Comparison of ENCODE assay signal across 10 mouse cellular contexts in the genomic region with DNA sequence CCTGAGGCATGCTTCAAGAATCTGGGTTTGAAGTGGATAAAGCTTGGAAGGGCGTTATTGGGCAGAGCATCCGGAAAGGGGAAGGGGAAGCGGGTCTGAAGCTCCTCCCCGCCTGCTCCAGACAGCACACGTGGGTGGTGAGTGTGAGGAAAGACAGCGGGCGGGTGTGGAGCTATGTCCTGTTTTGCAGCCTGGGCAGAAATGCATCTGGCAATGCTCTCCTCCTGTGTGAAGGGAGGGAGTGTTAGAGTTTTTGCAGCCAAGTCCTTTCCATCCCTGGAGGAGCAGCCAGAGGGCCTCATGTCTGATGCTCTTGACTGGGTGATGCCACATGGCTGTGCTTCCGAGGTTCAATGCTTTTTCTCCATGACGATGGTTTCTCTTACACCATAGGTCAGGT.
A peak's percentile ranks its signal among the peaks of the same experiment; 100 is the strongest.
DNase-seq lines count a peak whose midpoint lies in the region; ATAC-seq and TF ChIP-seq lines count a peak whose summit lies in the region.
"Had no signal": no experiment of that assay in that cellular context is flagged by ENCODE, and none has a peak within 500 bp of the region (broad histone marks: within the 10 kb centered on the region; RNA-seq: fewer than 3 reads in every experiment).

No protein-coding gene starts in this region.

- TF ChIP-seq EP300 in heart, postnatal 0 days (IDR thresholded peaks at IDR 0.05; ENCODE audit: low read depth): no peak
- no peak for TF ChIP-seq EP300 in stomach, postnatal 0 days (optimal IDR thresholded peaks at IDR 0.05)

- ATAC-seq in kidney, embryonic 15.5 days (replicated peaks; ENCODE audit: low FRiP score): peak; percentile 46; the same call in 1 of the 2 replicates
- peak; percentile 86 for ATAC-seq in heart, postnatal 0 days (ENCODE audit: insufficient read depth, low read depth)
- peak; percentile 97 for ATAC-seq in lung, embryonic 16.5 days (ENCODE audit: low read depth)
- peak; percentile 89 for ATAC-seq in stomach, postnatal 0 days (ENCODE audit: low FRiP score, low TSS enrichment)
- ATAC-seq in hindbrain, embryonic 14.5 days (ENCODE audit: low FRiP score): no peak
- no peak for ATAC-seq in erythroblast, adult 5-6 weeks (replicated peaks; ENCODE audit: low FRiP score, poor library complexity, severe bottlenecking)
- ATAC-seq: Patski had no signal

- 50% methylated on average over 9 of the region's 9 CpGs for WGBS in kidney, embryonic 15.5 days
- WGBS in heart, postnatal 0 days: 30% methylated on average over 9 of the region's 9 CpGs
- 37% methylated on average over 9 of the region's 9 CpGs for WGBS in lung, embryonic 16.5 days
- 40% methylated on average over 9 of the region's 9 CpGs for WGBS in stomach, postnatal 0 days
- 73% methylated on average over 9 of the region's 9 CpGs for WGBS in hindbrain, embryonic 14.5 days

- H3K9ac ChIP-seq in kidney, embryonic 15.5 days: no peak overlapping the region
- H3K9ac ChIP-seq in heart, postnatal 0 days (replicated peaks; ENCODE audit: low read depth, low read length): no peak overlapping the region
- H3K9ac ChIP-seq in lung, embryonic 16.5 days (ENCODE audit: low read length): no peak overlapping the region
- no peak overlapping the region for H3K9ac ChIP-seq in stomach, postnatal 0 days (ENCODE audit: low read length)
- H3K9ac ChIP-seq in hindbrain, embryonic 14.5 days: no peak overlapping the region
- H3K9ac ChIP-seq: neural tube, embryonic 13.5 days had no signal

- no peak overlapping the region for H3K4me3 ChIP-seq in kidney, embryonic 15.5 days (replicated peaks)
- H3K4me3 ChIP-seq in heart, postnatal 0 days (ENCODE audit: low read depth, low read length): no peak overlapping the region
- no peak overlapping the region for H3K4me3 ChIP-seq in lung, embryonic 16.5 days (ENCODE audit: low read length)
- H3K4me3 ChIP-seq in stomach, postnatal 0 days (ENCODE audit: low read depth, low read length): no peak overlapping the region
- H3K4me3 ChIP-seq in hindbrain, embryonic 14.5 days (replicated peaks; ENCODE audit: low read length): no peak overlapping the region
- H3K4me3 ChIP-seq: neural tube, embryonic 13.5 days had no signal

- no peaks in the 10 kb centered on the region for H3K27me3 ChIP-seq in kidney, embryonic 15.5 days
- no peaks in the 10 kb centered on the region for H3K27me3 ChIP-seq in heart, postnatal 0 days (ENCODE audit: control insufficient read depth, insufficient read depth, low read length)
- H3K27me3 ChIP-seq in lung, embryonic 16.5 days (ENCODE audit: control insufficient read depth, insufficient read depth, low read depth, low read length): no peaks in the 10 kb centered on the region
- H3K27me3 ChIP-seq in stomach, postnatal 0 days (ENCODE audit: control insufficient read depth, insufficient read depth, low read length): no peaks in the 10 kb centered on the region
- no peaks in the 10 kb centered on the region for H3K27me3 ChIP-seq in hindbrain, embryonic 14.5 days (ENCODE audit: control insufficient read depth, insufficient read depth, low read length)
- H3K27me3 ChIP-seq: neural tube, embryonic 13.5 days; Patski had no signal

- H3K9me3 ChIP-seq in kidney, embryonic 15.5 days (replicated peaks): no peaks in the 10 kb centered on the region
- H3K9me3 ChIP-seq in heart, postnatal 0 days (replicated peaks; ENCODE audit: control insufficient read depth, low read length): no peaks in the 10 kb centered on the region
- no peaks in the 10 kb centered on the region for H3K9me3 ChIP-seq in lung, embryonic 16.5 days (ENCODE audit: control insufficient read depth, low read length)
- H3K9me3 ChIP-seq in stomach, postnatal 0 days (ENCODE audit: control insufficient read depth, low read length): no peaks in the 10 kb centered on the region
- H3K9me3 ChIP-seq in hindbrain, embryonic 14.5 days (ENCODE audit: control insufficient read depth, low read length): no peaks in the 10 kb centered on the region
- H3K9me3 ChIP-seq: neural tube, embryonic 13.5 days had no signal

- no peak for TF ChIP-seq CTCF in heart, postnatal 0 days (IDR thresholded peaks at IDR 0.05; ENCODE audit: low read depth)
- peak; percentile 36 for TF ChIP-seq CTCF in stomach, postnatal 0 days (IDR thresholded peaks at IDR 0.05; ENCODE audit: low read depth)

- H3K36me3 ChIP-seq in kidney, embryonic 15.5 days: no peaks in the 10 kb centered on the region
- H3K36me3 ChIP-seq in heart, postnatal 0 days (replicated peaks; ENCODE audit: control insufficient read depth, insufficient read depth, low read length): no peaks in the 10 kb centered on the region
- no peaks in the 10 kb centered on the region for H3K36me3 ChIP-seq in lung, embryonic 16.5 days (ENCODE audit: control insufficient read depth, insufficient read depth, low read length)
- H3K36me3 ChIP-seq in stomach, postnatal 0 days (ENCODE audit: control insufficient read depth, insufficient read depth, low read length): no peaks in the 10 kb centered on the region
- no peaks in the 10 kb centered on the region for H3K36me3 ChIP-seq in hindbrain, embryonic 14.5 days (replicated peaks; ENCODE audit: control insufficient read depth, insufficient read depth)
- H3K36me3 ChIP-seq: neural tube, embryonic 13.5 days had no signal

- DNase-seq in kidney, postnatal 14 days: no peak
- peak; percentile 72 for DNase-seq in brain, adult 2 months (ENCODE audit: low read depth, low spot score)
- DNase-seq in heart, postnatal 0 days (ENCODE audit: low spot score): peak; percentile 54
- DNase-seq in stomach, postnatal 0 days (ENCODE audit: low spot score): peak; percentile 24
- no peak for DNase-seq in hindbrain, embryonic 14.5 days (ENCODE audit: low spot score)

- no peak overlapping the region for H3K4me2 ChIP-seq in kidney, embryonic 15.5 days
- H3K4me2 ChIP-seq in heart, postnatal 0 days (ENCODE audit: low read depth, low read length): no peak overlapping the region
- H3K4me2 ChIP-seq in lung, embryonic 16.5 days (ENCODE audit: low read depth, low read length): no peak overlapping the region
- no peak overlapping the region for H3K4me2 ChIP-seq in stomach, postnatal 0 days (replicated peaks; ENCODE audit: low read depth)
- no peak overlapping the region for H3K4me2 ChIP-seq in hindbrain, embryonic 14.5 days (replicated peaks)
- H3K4me2 ChIP-seq: neural tube, embryonic 13.5 days had no signal

- 0 out of 2 replicates have a peak, but pooled peaks cover 4% of the 10 kb centered on the region for H3K4me1 ChIP-seq in kidney, embryonic 15.5 days
- H3K4me1 ChIP-seq in heart, postnatal 0 days (ENCODE audit: control insufficient read depth, insufficient read depth): no peaks in the 10 kb centered on the region
- H3K4me1 ChIP-seq in lung, embryonic 16.5 days (replicated peaks; ENCODE audit: control insufficient read depth, insufficient read depth, low read length): no peaks in the 10 kb centered on the region
- no peaks in the 10 kb centered on the region for H3K4me1 ChIP-seq in stomach, postnatal 0 days (replicated peaks; ENCODE audit: control insufficient read depth, insufficient read depth)
- no peaks in the 10 kb centered on the region for H3K4me1 ChIP-seq in hindbrain, embryonic 14.5 days (replicated peaks; ENCODE audit: control insufficient read depth, insufficient read depth, low read length)
- H3K4me1 ChIP-seq: neural tube, embryonic 13.5 days had no signal

- H3K27ac ChIP-seq in kidney, embryonic 15.5 days: no peak overlapping the region
- H3K27ac ChIP-seq in heart, postnatal 0 days (ENCODE audit: low read depth): no peak overlapping the region
- H3K27ac ChIP-seq in lung, embryonic 16.5 days (ENCODE audit: low read length): no peak overlapping the region
- H3K27ac ChIP-seq in stomach, postnatal 0 days (replicated peaks): no peak overlapping the region
- H3K27ac ChIP-seq in hindbrain, embryonic 14.5 days: no peak overlapping the region
- H3K27ac ChIP-seq: neural tube, embryonic 13.5 days had no signal

Comparison
In these comparisons a context has a peak if more than half of its experiments do, and no peak if none do; other contexts are left out.
1. ATAC-seq: peak in kidney, embryonic 15.5 days (single experiment), heart, postnatal 0 days (single experiment), lung, embryonic 16.5 days (single experiment) and stomach, postnatal 0 days (single experiment); none in hindbrain, embryonic 14.5 days (single experiment) and erythroblast, adult 5-6 weeks (single experiment).
2. DNase-seq: peak in brain, adult 2 months (single experiment), heart, postnatal 0 days (single experiment) and stomach, postnatal 0 days (single experiment); none in kidney, postnatal 14 days (single experiment) and hindbrain, embryonic 14.5 days (single experiment).